ENCODE assay signal across 8 mouse cellular contexts in genomic region chr7:97842332-97842731, GRCm38 (mm10). TPM values are rescaled to one million over a fixed set of nuclear protein-coding genes. Genes with fewer than 3 reads are reported as not detected.
DNase-seq lines count a peak whose midpoint lies in the region; ATAC-seq and TF ChIP-seq lines count a peak whose summit lies in the region.

No protein-coding gene starts in this region.

- no peaks in the 10 kb centered on the region for H3K36me3 ChIP-seq in heart, embryonic 11.5 days (ENCODE audit: control insufficient read depth, insufficient read depth, low read length)
- H3K36me3 ChIP-seq in hindbrain, embryonic 12.5 days = no peaks in the 10 kb centered on the region
- H3K36me3 ChIP-seq in liver, embryonic 16.5 days (ENCODE audit: control insufficient read depth, insufficient read depth) = no peaks in the 10 kb centered on the region

- no peak for DNase-seq in heart, postnatal 4 days
- DNase-seq in frontal cortex, postnatal 10 days (ENCODE audit: low spot score in 2 of 2) = no peak
- DNase-seq in kidney, postnatal 25 days = no peak
- DNase-seq in embryo, embryonic 10.5 days (ENCODE audit: low spot score) = no peak

- WGBS in heart, embryonic 11.5 days (ENCODE audit: insufficient replicate concordance) = 64% methylated on average over 2 of the region's 2 CpGs
- 53% methylated on average over 2 of the region's 2 CpGs for WGBS in hindbrain, embryonic 12.5 days
- WGBS in liver, embryonic 16.5 days (ENCODE audit: insufficient replicate concordance) = 58% methylated on average over 2 of the region's 2 CpGs

- TF ChIP-seq CTCF in cortical plate, adult 2 months (IDR thresholded peaks at IDR 0.05; ENCODE audit: extremely low read depth, insufficient read depth, low read length) = no peak

- H3K9ac ChIP-seq in heart, embryonic 11.5 days (ENCODE audit: low read depth, low read length) = no peak overlapping the region
- H3K9ac ChIP-seq in hindbrain, embryonic 12.5 days = no peak overlapping the region
- H3K9ac ChIP-seq in liver, embryonic 16.5 days (ENCODE audit: low read depth, low read length) = no peak overlapping the region

- no peaks in the 10 kb centered on the region for H3K27me3 ChIP-seq in heart, embryonic 11.5 days (ENCODE audit: control insufficient read depth, insufficient read depth, low read length)
- no peaks in the 10 kb centered on the region for H3K27me3 ChIP-seq in hindbrain, embryonic 12.5 days
- H3K27me3 ChIP-seq in liver, embryonic 16.5 days (ENCODE audit: control insufficient read depth, insufficient read depth, low read depth, low read length) = no peaks in the 10 kb centered on the region

- H3K27ac ChIP-seq in heart, embryonic 11.5 days (ENCODE audit: low read depth, low read length) = no peak overlapping the region
- H3K27ac ChIP-seq in cortical plate, adult 2 months (ENCODE audit: insufficient read depth, low read length) = no peak overlapping the region
- peak overlapping the region; percentile 89 for H3K27ac ChIP-seq in hindbrain, embryonic 12.5 days
- H3K27ac ChIP-seq in liver, embryonic 16.5 days (ENCODE audit: low read length) = no peak overlapping the region

- no peak for ATAC-seq in heart, embryonic 11.5 days (replicated peaks; ENCODE audit: insufficient number of reproducible peaks, low FRiP score, low TSS enrichment)
- ATAC-seq in hindbrain, embryonic 12.5 days (ENCODE audit: low FRiP score) = peak; percentile 44; the same call in 1 of the 2 replicates
- ATAC-seq in liver, embryonic 16.5 days (ENCODE audit: low read depth) = no peak

- TF ChIP-seq POLR2A in cortical plate, adult 2 months (IDR thresholded peaks at IDR 0.05; ENCODE audit: extremely low read depth, insufficient read depth, low read length) = no peak

- H3K4me3 ChIP-seq in heart, embryonic 11.5 days (ENCODE audit: low read depth, low read length) = peak overlapping the region; percentile 46; the same call in 1 of the 2 replicates
- H3K4me3 ChIP-seq in cortical plate, adult 2 months (ENCODE audit: insufficient read depth, low read length) = peak overlapping the region; percentile 77; the same call in 1 of the 2 replicates
- peak overlapping the region; percentile 53 for H3K4me3 ChIP-seq in hindbrain, embryonic 12.5 days
- H3K4me3 ChIP-seq in liver, embryonic 16.5 days (ENCODE audit: low read depth, low read length) = no peak overlapping the region

- H3K4me1 ChIP-seq in heart, embryonic 11.5 days (ENCODE audit: control insufficient read depth, insufficient read depth, low read length) = no peaks in the 10 kb centered on the region
- peaks cover 1% of the 10 kb centered on the region for H3K4me1 ChIP-seq in cortical plate, adult 2 months (ENCODE audit: control insufficient read depth, insufficient read depth, low read length)
- H3K4me1 ChIP-seq in hindbrain, embryonic 12.5 days = peaks cover 20% of the 10 kb centered on the region; the same call in 1 of the 2 replicates
- H3K4me1 ChIP-seq in liver, embryonic 16.5 days (ENCODE audit: control insufficient read depth, low read depth, low read length) = no peaks in the 10 kb centered on the region; the same call in 1 of the 2 replicates

- no peaks in the 10 kb centered on the region for H3K9me3 ChIP-seq in heart, embryonic 11.5 days (replicated peaks; ENCODE audit: control insufficient read depth, low read length)
- no peaks in the 10 kb centered on the region for H3K9me3 ChIP-seq in hindbrain, embryonic 12.5 days (replicated peaks)
- no peaks in the 10 kb centered on the region for H3K9me3 ChIP-seq in liver, embryonic 16.5 days (replicated peaks; ENCODE audit: control insufficient read depth, low read length)

- peak overlapping the region; percentile 79 for H3K4me2 ChIP-seq in heart, embryonic 11.5 days
- peak overlapping the region; percentile 58 for H3K4me2 ChIP-seq in hindbrain, embryonic 12.5 days (replicated peaks)
- peak overlapping the region; percentile 58 for H3K4me2 ChIP-seq in liver, embryonic 16.5 days (ENCODE audit: low read depth, low read length)

RNA-seq across cellular contexts. Expression of gene Pak1, which starts 54.0 kb away (rescaled TPM):
- polyA plus RNA-seq in heart, embryonic 11.5 days (2014; fragmentation: Nextera tagmentation; extraction: Ambion mirVana) = 5.5 and 8.7 TPM in 2 replicates
- total RNA-seq in heart, postnatal 4 days (2021) = 1 to 10 TPM in 1 of 2 experiments, under 1 TPM in 1; 0.91 to 1.8 TPM
- polyA plus RNA-seq in cortical plate, adult 2 months (2012; rRNA removed) = 391 and 412 TPM in 2 replicates
- polyA plus RNA-seq in hindbrain, embryonic 12.5 days (2016; fragmentation: Nextera tagmentation; extraction: Ambion mirVana) = 110 and 111 TPM in 2 replicates
- 9.3 and 10.1 TPM in 2 replicates for polyA plus RNA-seq in liver, embryonic 16.5 days (2015; fragmentation: Nextera tagmentation; extraction: Ambion mirVana)
